Mouse (Mus musculus) embryonic facial prominence, embryonic 10.5 days (tissue): Measurements from ENCODE around the gene 2810006K23Rik. TPM values are rescaled to one million over a fixed set of nuclear protein-coding genes. Genes with fewer than 3 reads are reported as not detected.
"Not testable (repeated sequence)": the region's sequence is repeated elsewhere in the genome, so short reads cannot be mapped to it uniquely, and the experiment has no call there.

ENCODE experiments used
- DNase-seq: peaks from one replicate; pipeline ENCODE4 v3.0.0-alpha.2; 2017; ENCODE audit warnings: low spot score
- H3K27ac ChIP-seq: fragments of 300-500 bp; sonication (generic); replicated peaks from 2 replicates; pipeline ENCODE4 v1.5.1; 2016; ENCODE audit warnings: mild to moderate bottlenecking
- H3K27me3 ChIP-seq: fragments of 300-500 bp; sonication (generic); replicated peaks from 2 replicates; pipeline ENCODE4 v1.6.1; 2016; ENCODE audit warnings: low read depth, mild to moderate bottlenecking; ENCODE audit not compliant: poor library complexity, severe bottlenecking
- H3K36me3 ChIP-seq: fragments of 300-500 bp; sonication (generic); replicated peaks from 2 replicates; pipeline ENCODE4 v1.6.1; 2016; ENCODE audit warnings: mild to moderate bottlenecking, moderate library complexity
- H3K4me1 ChIP-seq: fragments of 300-500 bp; sonication (generic); 2 replicates; pipeline ENCODE4 v1.6.1; 2016
- H3K4me3 ChIP-seq: fragments of 300-500 bp; sonication (generic); 2 replicates; pipeline ENCODE4 v1.5.1; 2016; ENCODE audit warnings: mild to moderate bottlenecking, moderate library complexity
- H3K9me3 ChIP-seq: fragments of 300-500 bp; sonication (generic); 2 replicates; pipeline ENCODE4 v1.6.1; 2016; ENCODE audit warnings: mild to moderate bottlenecking
- WGBS: fragments of 180-500 bp; shearing (Covaris S2); methylation state at CpG from one replicate; pipeline ENCODE4 v1.1.7; 2016; 5-methylcytosine and 5-hydroxymethylcytosine counted together
- polyA plus RNA-seq: library from polyadenylated mRNA; unstranded; fragments of >200 nt; fragmentation: Nextera tagmentation; extraction: Ambion mirVana; gene quantifications from 2 replicates; pipeline ENCODE4 v1.2.1, GENCODE M21; 2016

The 2810006K23Rik gene
- 20.9 and 25.2 TPM in 2 replicates for polyA plus RNA-seq

GRCm38 (mm10) chr5:124327510-124328364 lies at the start of gene 2810006K23Rik, which contains the start of gene Mphosph9:
Gene 2810006K23Rik, plus strand, starts transcription at chr5:124328089.
Gene Mphosph9, minus strand, starts transcription at chr5:124327972.
- WGBS, result under 1% methylated on average over 72 of the region's 72 CpGs
- Histone ChIP-seq H3K36me3 (peaks cover 22% of the 10 kb centered on the region), H3K4me1 (peaks cover 18% of the 10 kb centered on the region), H3K9me3 (no peaks in the 10 kb centered on the region), H3K27me3 (no peaks in the 10 kb centered on the region), H3K27ac (peak within 1 kb of the TSS; percentile 99), H3K4me3 (peak within 1 kb of the TSS; percentile 83)
- DNase-seq, result peak; percentile 100

GRCm38 (mm10) chr5:124282854-124283253 lies 45.0 kb upstream of the 2810006K23Rik start:
- Histone ChIP-seq H3K9me3 (peaks cover 2% of the 10 kb centered on the region; the same call in 1 of the 2 replicates), H3K27me3 (no peaks in the 10 kb centered on the region), H3K4me1 (no peaks in the 10 kb centered on the region), H3K4me3 (no peak overlapping the region), H3K36me3 (peaks cover 94% of the 10 kb centered on the region), H3K27ac (no peak overlapping the region)
- no peak for DNase-seq
- WGBS, result 94% methylated on average over 2 of the region's 2 CpGs

- WGBS, result 72% methylated on average over 3 of the region's 3 CpGs
- Histone ChIP-seq H3K27me3 (no peaks in the 10 kb centered on the region), H3K4me1 (no peaks in the 10 kb centered on the region), H3K36me3 (peaks cover 94% of the 10 kb centered on the region), H3K4me3 (no peak overlapping the region), H3K9me3 (peaks cover 4% of the 10 kb centered on the region; the same call in 1 of the 2 replicates), H3K27ac (no peak overlapping the region)
- no peak for DNase-seq
These were observed 43.6 kb upstream of the 2810006K23Rik start for GRCm38 (mm10) chr5:124284330-124284729.

- peaks cover 94% of the 10 kb centered on the region for H3K36me3 ChIP-seq
- 95% methylated on average over 6 of the region's 6 CpGs for WGBS
- no peaks in the 10 kb centered on the region for H3K4me1 ChIP-seq
These were observed 40.2 kb upstream of the 2810006K23Rik start for GRCm38 (mm10) chr5:124287616-124288247.

GRCm38 (mm10) chr5:124290216-124290615 lies 37.7 kb upstream of the 2810006K23Rik start:
- no peaks in the 10 kb centered on the region for H3K27me3 ChIP-seq
- no peak overlapping the region for H3K4me3 ChIP-seq
- H3K27ac ChIP-seq, result no peak overlapping the region
- peaks cover 4% of the 10 kb centered on the region; the same call in 1 of the 2 replicates for H3K9me3 ChIP-seq
- no peaks in the 10 kb centered on the region for H3K4me1 ChIP-seq
- no peak for DNase-seq
- WGBS, result 87% methylated on average over 4 of the region's 4 CpGs
- H3K36me3 ChIP-seq, result peaks cover 97% of the 10 kb centered on the region

More at GRCm38 (mm10) chr5:124287616-124288247, 40.2 kb upstream of the 2810006K23Rik start:
- Histone ChIP-seq H3K4me3 (no peak overlapping the region), H3K27me3 (no peaks in the 10 kb centered on the region), H3K27ac (no peak overlapping the region), H3K9me3 (peaks cover 4% of the 10 kb centered on the region; the same call in 1 of the 2 replicates)
- DNase-seq, result no peak

GRCm38 (mm10) chr5:124293967-124294366 lies 33.9 kb upstream of the 2810006K23Rik start:
- DNase-seq, result no peak
- WGBS, result 96% methylated on average over 5 of the region's 5 CpGs
- no peaks in the 10 kb centered on the region for H3K4me1 ChIP-seq
- no peaks in the 10 kb centered on the region for H3K27me3 ChIP-seq
- no peak overlapping the region for H3K4me3 ChIP-seq
- H3K36me3 ChIP-seq, result peaks cover 96% of the 10 kb centered on the region
- no peak overlapping the region for H3K27ac ChIP-seq
- no peaks in the 10 kb centered on the region for H3K9me3 ChIP-seq

- H3K36me3 ChIP-seq, result peaks cover 90% of the 10 kb centered on the region
- no peaks in the 10 kb centered on the region for H3K27me3 ChIP-seq
- H3K4me1 ChIP-seq, result no peaks in the 10 kb centered on the region
- H3K9me3 ChIP-seq, result no peaks in the 10 kb centered on the region
- no peak for DNase-seq
- WGBS, result 95% methylated on average over 4 of the region's 4 CpGs
- H3K4me3 ChIP-seq, result no peak overlapping the region
- H3K27ac ChIP-seq, result no peak overlapping the region
These were observed 31.4 kb upstream of the 2810006K23Rik start for GRCm38 (mm10) chr5:124296475-124296874.

- not testable (repeated sequence) for H3K4me1 ChIP-seq, H3K27me3 ChIP-seq, H3K9me3 ChIP-seq, DNase-seq, H3K4me3 ChIP-seq, H3K27ac ChIP-seq
- peaks cover 84% of the 10 kb centered on the region for H3K36me3 ChIP-seq
- WGBS, result 71% methylated on average over 4 of the region's 4 CpGs
These were observed 28.6 kb upstream of the 2810006K23Rik start for GRCm38 (mm10) chr5:124299307-124299706.

- no peaks in the 10 kb centered on the region for H3K9me3 ChIP-seq
- WGBS, result 78% methylated on average over 4 of the region's 4 CpGs
- DNase-seq, result no peak
- H3K4me3 ChIP-seq, result no peak overlapping the region
- no peak overlapping the region for H3K27ac ChIP-seq
- peaks cover 84% of the 10 kb centered on the region for H3K36me3 ChIP-seq
- no peaks in the 10 kb centered on the region; the same call in 1 of the 2 replicates for H3K27me3 ChIP-seq
- H3K4me1 ChIP-seq, result no peaks in the 10 kb centered on the region
These were observed 27.8 kb upstream of the 2810006K23Rik start for GRCm38 (mm10) chr5:124300132-124300531.

GRCm38 (mm10) chr5:124302853-124303252 lies 25.0 kb upstream of the 2810006K23Rik start:
- H3K27ac ChIP-seq, H3K4me1 ChIP-seq, H3K27me3 ChIP-seq, DNase-seq, H3K4me3 ChIP-seq, H3K9me3 ChIP-seq: not testable (repeated sequence)
- 95% methylated on average over 6 of the region's 6 CpGs for WGBS
- H3K36me3 ChIP-seq, result peaks cover 85% of the 10 kb centered on the region

GRCm38 (mm10) chr5:124309155-124309554 lies 18.7 kb upstream of the 2810006K23Rik start:
- H3K4me1 ChIP-seq, result no peaks in the 10 kb centered on the region
- H3K9me3 ChIP-seq, result peaks cover 9% of the 10 kb centered on the region
- 86% methylated on average over 10 of the region's 10 CpGs for WGBS
- peaks cover 4% of the 10 kb centered on the region; the same call in 1 of the 2 replicates for H3K27me3 ChIP-seq
- no peak overlapping the region for H3K4me3 ChIP-seq
- DNase-seq, result no peak
- no peak overlapping the region for H3K27ac ChIP-seq
- peaks cover 97% of the 10 kb centered on the region for H3K36me3 ChIP-seq

- H3K4me3 ChIP-seq, result no peak overlapping the region
- H3K9me3 ChIP-seq, result peaks cover 9% of the 10 kb centered on the region
- no peaks in the 10 kb centered on the region for H3K4me1 ChIP-seq
- WGBS, result 95% methylated on average over 11 of the region's 11 CpGs
- H3K36me3 ChIP-seq, result peaks cover 100% of the 10 kb centered on the region
- DNase-seq, result no peak
- no peak overlapping the region for H3K27ac ChIP-seq
- peaks cover 4% of the 10 kb centered on the region; the same call in 1 of the 2 replicates for H3K27me3 ChIP-seq
These were observed 17.8 kb upstream of the 2810006K23Rik start for GRCm38 (mm10) chr5:124310091-124310490.
